Mouse (Mus musculus): ENCODE measurements around the gene Kif2b.

The Kif2b gene

DNA sequence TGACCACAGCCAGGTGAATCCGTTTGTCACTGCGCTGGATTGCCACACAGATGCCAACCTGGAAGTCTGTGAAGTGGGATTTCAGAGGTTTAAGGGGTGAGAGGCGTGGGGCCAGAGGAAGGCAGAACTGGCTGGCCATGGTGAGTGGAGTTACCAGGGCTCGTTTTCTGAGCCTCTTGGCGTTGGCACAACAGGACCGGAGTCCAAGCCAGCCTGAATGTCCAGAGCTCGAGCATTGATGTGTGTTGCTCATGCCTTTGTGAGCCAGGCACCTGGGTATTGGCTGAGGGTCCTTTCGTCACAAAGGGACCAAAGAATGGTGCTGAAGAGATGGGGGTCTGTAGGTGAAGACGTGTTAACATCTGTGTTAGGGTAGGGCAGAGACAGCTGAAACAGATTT is at the start of gene Kif2b:
Gene Kif2b (minus strand): TSS at position 242 of the 400 bp plus-strand sequence.
- DNase-seq (ENCODE audit: low spot score in 2 of 2), result no peak

DNA sequence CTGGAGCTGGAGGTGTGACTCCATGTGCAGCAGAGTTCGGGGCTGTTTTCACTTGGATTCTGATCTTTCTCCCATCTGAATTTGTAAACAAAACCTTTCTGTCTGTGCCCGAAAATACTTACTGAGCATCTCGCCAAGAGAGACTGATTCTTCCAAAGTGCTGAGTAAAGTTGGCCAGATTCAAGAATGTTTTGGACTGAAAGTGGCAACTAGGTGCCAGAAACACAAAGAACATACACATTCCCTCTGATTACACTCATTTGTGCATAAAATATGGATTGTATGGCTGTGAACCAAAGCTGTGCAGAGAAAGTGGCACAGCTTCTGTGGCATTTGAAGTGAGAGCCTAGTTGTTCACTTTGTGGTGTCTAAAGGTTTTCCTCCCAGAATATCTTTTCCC is 15.7 kb upstream of the Kif2b start:
- DNase-seq (ENCODE audit: low spot score in 2 of 2), result peak; percentile 2 to 21

DNA sequence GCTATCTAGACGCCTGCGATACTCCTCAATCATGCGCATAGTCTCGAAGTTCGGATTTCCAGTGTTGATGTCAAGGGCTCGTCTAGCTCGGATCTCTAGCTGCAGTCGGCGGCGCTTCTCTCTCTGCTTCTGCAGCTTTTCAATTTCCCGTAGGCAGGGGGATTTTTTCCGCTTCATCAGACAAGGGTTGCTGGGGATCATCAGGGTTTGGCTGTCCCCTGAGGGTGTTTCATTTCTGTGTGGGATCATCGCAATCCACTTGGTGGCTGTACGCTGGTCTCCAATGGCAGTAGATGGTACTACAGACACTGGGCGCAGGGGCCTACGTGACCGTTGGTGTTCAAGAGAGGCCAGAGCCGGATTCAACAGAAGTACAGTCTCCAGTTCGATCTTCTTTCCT is 502 bp downstream of the Kif2b start:
- no peak for DNase-seq (ENCODE audit: low spot score in 2 of 2)

DNA sequence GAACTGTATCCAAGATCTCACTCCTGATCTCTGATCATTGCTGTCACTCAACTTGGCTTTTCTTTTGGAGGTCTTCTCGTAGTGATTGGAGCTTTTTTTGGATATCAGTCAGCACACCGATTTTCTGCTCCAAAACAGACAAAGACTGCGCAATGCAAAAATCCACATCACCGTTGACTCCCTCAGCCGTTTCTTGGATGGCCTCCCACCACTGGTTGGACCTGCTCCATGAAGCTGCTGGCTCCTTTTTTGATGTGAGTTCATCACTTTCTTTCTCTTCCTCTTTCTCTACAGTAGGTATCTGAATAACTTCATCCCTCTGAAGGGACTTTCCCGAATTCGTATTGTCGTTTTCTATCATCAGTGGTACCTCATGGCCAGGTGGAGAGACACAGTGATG is 2.0 kb downstream of the Kif2b start:
- no peak for DNase-seq (ENCODE audit: low spot score in 2 of 2)

DNA sequence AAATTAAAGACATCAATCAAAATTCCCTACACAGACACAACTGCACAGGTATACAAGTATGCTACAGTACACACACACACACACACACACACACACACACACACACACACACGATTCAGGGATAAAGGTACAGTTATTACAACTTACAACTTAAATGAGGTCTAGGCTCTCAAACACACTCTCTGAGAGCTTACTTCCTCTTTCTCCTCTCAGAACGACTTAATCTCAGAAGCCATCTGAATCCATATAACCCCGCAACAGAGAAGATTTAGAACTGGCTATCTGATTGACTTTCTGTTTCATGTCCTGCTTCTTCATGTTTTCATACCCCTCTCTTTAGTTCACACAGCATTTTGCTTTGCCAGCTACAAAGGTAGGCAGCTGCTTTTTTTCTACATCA is 2.9 kb downstream of the Kif2b start:
- DNase-seq (ENCODE audit: low spot score in 2 of 2), result no peak

DNA sequence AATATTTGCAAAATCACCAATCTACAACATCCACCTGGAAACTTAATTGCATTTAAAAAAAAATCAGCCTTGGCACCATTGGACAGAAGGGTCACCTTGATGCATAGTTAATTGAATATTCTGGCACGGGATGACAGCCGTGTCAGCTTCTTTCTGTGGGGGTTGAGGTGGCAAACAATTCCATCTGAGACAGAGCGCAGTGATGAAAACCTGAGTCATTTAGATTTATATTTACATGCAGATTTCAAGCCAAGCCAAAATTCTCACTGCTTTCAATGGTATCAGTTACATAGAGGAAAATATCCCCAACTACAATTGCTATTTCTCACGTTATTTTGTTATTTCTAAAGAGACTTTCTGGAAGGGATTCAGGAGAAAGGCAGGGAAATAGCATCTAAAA is 46.6 kb downstream of the Kif2b start:
- peak in 1 of 2 experiments; percentile 7 for DNase-seq (ENCODE audit: low spot score in 2 of 2)
